Mouse (Mus musculus) brain, embryonic 14.5 days (tissue): ENCODE data around the gene Cpne4. TPM values are rescaled to one million over a fixed set of nuclear protein-coding genes. Genes with fewer than 3 reads are reported as not detected.

Experiments
- DNase-seq: peaks from one replicate; pipeline ENCODE4 v3.0.0-alpha.2; 2011; ENCODE audit warnings: low read depth
- CTCF ChIP-seq: fragments of 200-500 bp; IDR thresholded peaks from 2 replicates; pipeline ENCODE4 v1.5.1; 2012; ENCODE audit warnings: inconsistent platforms, mild to moderate bottlenecking, moderate library complexity, borderline replicate concordance; ENCODE audit not compliant: insufficient read depth, insufficient read length; ENCODE audit errors: extremely low read depth
- POLR2A ChIP-seq: fragments of 200-500 bp; IDR thresholded peaks from 2 replicates; pipeline ENCODE4 v1.6.1; 2012; ENCODE audit warnings: mild to moderate bottlenecking, inconsistent platforms, borderline replicate concordance; ENCODE audit not compliant: poor library complexity, insufficient read depth, insufficient read length, severe bottlenecking; ENCODE audit errors: extremely low read depth
- polyA plus RNA-seq: library from polyadenylated mRNA; depleted of rRNA; stranded (reverse); fragments of >200 nt; gene quantifications from 2 replicates; pipeline ENCODE4 v1.2.3, GENCODE M21; 2012; rRNA removed

Gene Cpne4
- polyA plus RNA-seq, 1 experiment, result 9.1 TPM

- TF ChIP-seq CTCF, result no peak
- no peak for TF ChIP-seq POLR2A
- no peak for DNase-seq
These were observed 527.8 kb downstream of the Cpne4 start for GRCm38 (mm10) chr9:105074851-105075250.

GRCm38 (mm10) chr9:105076756-105077424 is 529.8 kb downstream of the Cpne4 start:
- TF ChIP-seq POLR2A (no peak), CTCF (no peak)
- no peak for DNase-seq

GRCm38 (mm10) chr9:105078460-105078859 is 531.4 kb downstream of the Cpne4 start:
- DNase-seq, result no peak

GRCm38 (mm10) chr9:105080246-105080645 is 533.2 kb downstream of the Cpne4 start:
- no peak for DNase-seq

More at GRCm38 (mm10) chr9:105078460-105078859, 531.4 kb downstream of the Cpne4 start:
- TF ChIP-seq POLR2A, result no peak
- no peak for TF ChIP-seq CTCF

More at GRCm38 (mm10) chr9:105080246-105080645, 533.2 kb downstream of the Cpne4 start:
- TF ChIP-seq CTCF, result no peak
- no peak for TF ChIP-seq POLR2A

Other genes starting within 250 kb of the Cpne4 start
- 0.23 and 0.40 TPM in 2 replicates for gene Acpp, start 209.5 kb upstream of the Cpne4 start, polyA plus RNA-seq